13 mouse cellular contexts compared by ENCODE assay signal in genomic region chr5:43325561-43325960, GRCm38 (mm10).
"Had no signal": no experiment of that assay in that cellular context is flagged by ENCODE, and none has a peak within 500 bp of the region (broad histone marks: within the 10 kb centered on the region; RNA-seq: fewer than 3 reads in every experiment).

No protein-coding gene starts in this region.

- H3K4me1 ChIP-seq: liver, embryonic 12.5 days; midbrain, embryonic 13.5 days; neural tube, embryonic 15.5 days had no signal

- H3K36me3 ChIP-seq: limb, embryonic 15.5 days; liver, embryonic 12.5 days; lung, embryonic 15.5 days; midbrain, embryonic 13.5 days; neural tube, embryonic 15.5 days had no signal

- H3K9me3 ChIP-seq: limb, embryonic 15.5 days; liver, embryonic 12.5 days; lung, embryonic 15.5 days; midbrain, embryonic 13.5 days; neural tube, embryonic 15.5 days had no signal

- DNase-seq: kidney, adult 2 months; kidney, postnatal 25 days; layer of hippocampus, postnatal 36 days; left cerebral cortex, postnatal 4 days; right cerebral cortex, adult 18-20 months; right cerebral cortex, postnatal 25 days had no signal

- H3K4me3 ChIP-seq: limb, embryonic 15.5 days; liver, embryonic 12.5 days; lung, embryonic 15.5 days; midbrain, embryonic 13.5 days; myocyte; neural tube, embryonic 15.5 days had no signal

- H3K4me2 ChIP-seq: limb, embryonic 15.5 days; liver, embryonic 12.5 days; lung, embryonic 15.5 days; midbrain, embryonic 13.5 days; neural tube, embryonic 15.5 days had no signal

- H3K9ac ChIP-seq: limb, embryonic 15.5 days; liver, embryonic 12.5 days; lung, embryonic 15.5 days; midbrain, embryonic 13.5 days; neural tube, embryonic 15.5 days had no signal

- H3K27me3 ChIP-seq: limb, embryonic 15.5 days; liver, embryonic 12.5 days; lung, embryonic 15.5 days; midbrain, embryonic 13.5 days; neural tube, embryonic 15.5 days had no signal

- H3K27ac ChIP-seq: limb, embryonic 15.5 days; liver, embryonic 12.5 days; lung, embryonic 15.5 days; midbrain, embryonic 13.5 days; neural tube, embryonic 15.5 days; stomach, postnatal 0 days had no signal

- ATAC-seq: liver, embryonic 12.5 days; midbrain, embryonic 13.5 days had no signal
